Mouse (Mus musculus) 416B (cell line): ENCODE data around the gene Vmn1r189.
"Not testable (repeated sequence)": the region's sequence is repeated elsewhere in the genome, so short reads cannot be mapped to it uniquely, and the experiment has no call there.

Source experiments
- DNase-seq: peaks from one replicate; pipeline ENCODE4 v3.0.0; 2011; ENCODE audit warnings: low read depth

Gene Vmn1r189

GRCm38 (mm10) chr13:22105724-22106123 is at the start of gene Vmn1r189:
TSS of gene Vmn1r189 (minus strand) at chr13:22105824.
- DNase-seq: not testable (repeated sequence)

DNA sequence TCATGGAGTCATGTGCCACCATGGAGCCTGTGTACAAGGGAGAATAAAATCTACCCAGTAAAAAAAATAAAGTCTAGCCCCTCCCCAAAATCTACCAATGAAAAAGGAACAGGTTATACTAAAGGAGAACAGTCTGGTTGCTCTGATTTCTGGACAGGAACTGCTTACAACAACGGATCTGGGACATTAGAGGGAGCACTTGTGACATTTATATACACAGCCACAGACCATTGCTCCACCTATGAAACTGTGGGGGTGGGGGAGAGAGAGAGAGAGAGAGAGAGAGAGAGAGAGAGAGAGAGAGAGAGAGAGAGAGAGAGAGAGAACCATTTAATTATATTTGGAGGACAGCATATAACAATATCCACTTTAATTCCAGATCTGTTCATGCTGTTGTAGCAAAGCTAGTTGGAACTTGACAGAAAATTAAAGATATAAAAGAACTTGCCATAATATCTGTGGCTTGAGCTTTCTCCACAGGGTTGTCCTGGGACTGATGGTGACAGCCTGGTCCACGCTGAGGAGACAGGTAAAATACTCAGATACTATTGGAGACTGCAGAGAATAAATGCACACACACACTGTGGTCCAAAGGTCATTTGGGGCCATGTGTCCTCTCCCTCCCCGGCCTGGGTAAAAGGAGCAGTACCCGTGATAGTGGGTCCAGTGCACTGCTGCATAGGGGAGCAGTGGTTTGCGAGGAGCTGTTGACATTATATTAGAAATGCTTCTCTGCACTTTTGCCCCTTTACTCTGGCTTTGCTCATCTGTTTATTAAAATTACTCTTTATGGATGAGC is 31.1 kb upstream of the Vmn1r189 start:
- not testable (repeated sequence) for DNase-seq

GRCm38 (mm10) chr13:22084140-22084539 is 21.5 kb downstream of the Vmn1r189 start, which contains the start of gene Vmn1r188:
TSS of gene Vmn1r188 (plus strand) at chr13:22084440.
- not testable (repeated sequence) for DNase-seq

GRCm38 (mm10) chr13:22063468-22063867 is 42.2 kb downstream of the Vmn1r189 start:
- DNase-seq: no peak

DNA sequence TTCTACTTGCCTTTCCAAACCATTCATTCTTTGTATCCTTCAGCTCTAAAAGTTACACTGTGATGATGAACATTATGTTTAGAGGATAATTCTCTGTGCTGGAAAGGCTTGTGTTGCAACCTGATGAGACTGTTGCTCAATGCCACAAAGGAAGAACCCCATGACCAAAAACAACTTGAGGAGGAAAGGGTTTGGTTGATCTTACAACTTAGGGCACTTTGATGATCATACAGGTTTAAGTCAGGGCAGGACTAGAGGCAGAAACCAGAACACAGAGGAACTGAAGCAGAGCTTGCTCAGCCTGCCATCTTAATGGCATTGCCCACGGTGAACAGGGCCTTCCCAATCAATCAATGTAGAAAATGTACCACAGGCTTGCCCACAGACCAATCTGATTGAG is 44.2 kb downstream of the Vmn1r189 start:
- DNase-seq: peak; percentile 41

DNA sequence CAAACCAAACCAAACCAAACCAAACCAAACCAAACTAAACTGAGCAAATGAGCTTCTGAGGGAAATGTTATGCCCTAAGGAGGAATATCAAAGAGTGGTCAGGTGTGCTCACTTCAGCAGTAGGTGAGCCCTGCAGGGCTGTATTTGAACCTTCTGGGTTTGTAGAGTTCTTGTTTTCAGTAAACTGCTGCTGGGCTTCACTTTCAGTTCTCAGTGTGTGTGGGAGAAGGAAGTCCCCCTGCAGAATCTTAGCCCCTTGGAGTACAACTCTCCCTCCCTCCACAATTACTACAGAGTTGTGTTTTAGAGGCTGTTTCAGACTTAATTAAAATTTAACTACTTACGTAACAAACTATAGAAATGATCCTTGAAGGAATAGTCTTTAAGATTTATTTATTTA is 51.9 kb downstream of the Vmn1r189 start:
- no peak for DNase-seq

DNA sequence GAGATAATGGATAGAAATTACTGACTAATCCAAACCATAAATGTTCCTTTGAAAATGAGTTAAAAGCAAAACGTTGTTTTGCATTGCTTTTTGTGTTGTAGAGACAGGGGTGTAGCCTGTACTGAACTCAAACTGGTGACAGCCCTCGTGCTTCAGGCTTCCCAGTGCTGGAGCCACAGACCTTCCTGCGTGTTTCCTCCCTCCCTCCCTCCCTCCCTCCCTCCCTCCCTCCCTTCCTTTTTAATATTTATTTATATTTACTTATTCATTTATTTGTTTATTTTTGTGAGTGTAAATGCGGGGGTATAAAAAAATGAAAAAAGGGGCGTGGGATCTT is 54.1 kb downstream of the Vmn1r189 start:
- DNase-seq: no peak

DNA sequence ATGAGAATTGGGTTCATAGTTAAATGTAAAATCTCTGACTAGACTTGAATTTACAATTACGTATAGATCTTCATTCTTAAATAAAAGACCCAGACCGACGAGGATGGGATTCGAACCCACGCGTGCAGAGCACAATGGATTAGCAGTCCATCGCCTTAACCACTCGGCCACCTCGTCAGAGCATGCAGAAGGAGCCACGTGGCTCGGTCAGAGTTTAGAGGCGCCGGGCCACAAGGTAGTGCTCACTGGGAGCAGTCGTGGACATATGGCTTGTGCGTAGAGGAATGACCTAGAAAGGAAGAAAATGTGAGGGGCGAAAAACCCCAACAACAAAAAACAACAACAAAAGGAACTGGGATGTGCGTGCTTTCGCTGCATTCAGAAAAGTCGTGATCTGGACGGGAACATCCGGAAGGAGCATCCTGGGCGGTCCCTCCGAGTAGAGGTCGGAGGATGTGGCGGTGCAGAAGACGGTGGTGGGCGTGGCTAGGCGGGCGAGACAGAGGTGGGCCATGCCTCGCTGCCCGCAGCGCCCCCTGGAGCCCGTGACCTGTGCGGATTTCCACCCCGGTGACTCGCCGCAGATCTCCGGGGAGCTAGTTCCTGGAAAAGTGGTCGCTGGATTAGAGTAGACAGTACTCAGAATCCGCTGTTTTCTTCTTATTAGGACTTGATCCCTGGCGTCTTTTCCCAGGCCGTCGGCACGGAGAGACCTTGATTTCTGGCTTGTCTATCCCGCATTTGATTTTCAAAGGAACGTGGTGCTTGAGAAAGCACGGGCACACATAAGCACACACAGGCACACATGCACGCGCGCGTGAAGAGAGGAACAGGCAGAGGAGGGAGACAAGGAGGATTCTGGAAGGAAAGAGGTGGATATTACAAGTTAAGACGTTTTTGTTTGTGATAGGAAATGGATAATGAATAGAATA is 54.8 kb downstream of the Vmn1r189 start:
- peak; percentile 98 for DNase-seq
